Mouse (Mus musculus) kidney, adult 18-20 months (tissue): Measurements from ENCODE around the gene Secisbp2l.
A peak's percentile ranks its signal among the peaks of the same experiment; 100 is the strongest.

Experiments
- DNase-seq: peaks from one replicate; pipeline ENCODE4 v3.0.0; 2021

Gene Secisbp2l

GRCm38 (mm10) chr2:125782719-125783109 is at the start of gene Secisbp2l:
Gene Secisbp2l (minus strand): TSS chr2:125782870.
- peak; percentile 97 for DNase-seq

- no peak for DNase-seq
These were observed 47.3 kb upstream of the Secisbp2l start for GRCm38 (mm10) chr2:125829924-125830323.

- DNase-seq = no peak
These were observed 45.2 kb upstream of the Secisbp2l start for GRCm38 (mm10) chr2:125827898-125828297.

- DNase-seq = no peak
These were observed 43.5 kb upstream of the Secisbp2l start for GRCm38 (mm10) chr2:125826201-125826600.

GRCm38 (mm10) chr2:125820397-125820796 is 37.7 kb upstream of the Secisbp2l start:
- DNase-seq = no peak

- no peak for DNase-seq
These were observed 31.4 kb upstream of the Secisbp2l start for GRCm38 (mm10) chr2:125813972-125814595.

GRCm38 (mm10) chr2:125811332-125811731 is 28.7 kb upstream of the Secisbp2l start:
- no peak for DNase-seq

GRCm38 (mm10) chr2:125809551-125809950 is 26.9 kb upstream of the Secisbp2l start:
- DNase-seq = no peak

GRCm38 (mm10) chr2:125805826-125806225 is 23.2 kb upstream of the Secisbp2l start:
- no peak for DNase-seq

- DNase-seq = no peak
These were observed 19.3 kb upstream of the Secisbp2l start for GRCm38 (mm10) chr2:125801947-125802346.

- DNase-seq = no peak
These were observed 18.4 kb upstream of the Secisbp2l start for GRCm38 (mm10) chr2:125801038-125801437.

- DNase-seq = no peak
These were observed 17.8 kb upstream of the Secisbp2l start for GRCm38 (mm10) chr2:125800428-125800827.

- DNase-seq = no peak
These were observed 15.2 kb upstream of the Secisbp2l start for GRCm38 (mm10) chr2:125797872-125798271.

GRCm38 (mm10) chr2:125795118-125795517 is 12.4 kb upstream of the Secisbp2l start:
- no peak for DNase-seq

- DNase-seq = no peak
These were observed 11.5 kb upstream of the Secisbp2l start for GRCm38 (mm10) chr2:125794166-125794565.

- DNase-seq = no peak
These were observed 10.2 kb upstream of the Secisbp2l start for GRCm38 (mm10) chr2:125792879-125793261.

GRCm38 (mm10) chr2:125792144-125792878 is 9.6 kb upstream of the Secisbp2l start:
- DNase-seq = no peak

GRCm38 (mm10) chr2:125791485-125791885 is 8.8 kb upstream of the Secisbp2l start:
- DNase-seq = no peak

GRCm38 (mm10) chr2:125790242-125790641 is 7.6 kb upstream of the Secisbp2l start:
- no peak for DNase-seq

GRCm38 (mm10) chr2:125789265-125789664 is 6.6 kb upstream of the Secisbp2l start:
- no peak for DNase-seq

GRCm38 (mm10) chr2:125788785-125789184 is 6.1 kb upstream of the Secisbp2l start:
- DNase-seq = no peak

GRCm38 (mm10) chr2:125788351-125788750 is 5.7 kb upstream of the Secisbp2l start:
- no peak for DNase-seq

GRCm38 (mm10) chr2:125785021-125785420 is 2.4 kb upstream of the Secisbp2l start:
- DNase-seq = no peak

- no peak for DNase-seq
These were observed 1.7 kb upstream of the Secisbp2l start for GRCm38 (mm10) chr2:125784392-125784791.

GRCm38 (mm10) chr2:125783868-125784267 is 1.2 kb upstream of the Secisbp2l start:
- DNase-seq = no peak
